Mouse (Mus musculus): ENCODE measurements around the gene Ikbip. TPM values are rescaled to one million over a fixed set of nuclear protein-coding genes. Genes with fewer than 3 reads are reported as not detected.

Ikbip gene
- total and polyA plus RNA-seq, 3 experiments = 1.4 to 8.7 (median 6.4) TPM

- TF ChIP-seq GATA1 (IDR thresholded peaks at IDR 0.05; ENCODE audit: borderline replicate concordance, low read length) (no peak), POLR2AphosphoS5 (IDR thresholded peaks at IDR 0.05; ENCODE audit: insufficient replicate concordance, low read depth, low read length) (no peak), CTCF (IDR thresholded peaks at IDR 0.05; ENCODE audit: low read depth, low read length) (no peak), TAL1 (conservative IDR thresholded peaks at IDR 0.05; ENCODE audit: low read depth, low read length) (no peak), GATA2 (IDR thresholded peaks at IDR 0.05; ENCODE audit: borderline replicate concordance, low read depth, low read length) (no peak)
- Histone ChIP-seq H3K27me3 (ENCODE audit: insufficient read depth, low read length) (no peaks in the 10 kb centered on the region), H3K36me3 (replicated peaks) (peaks cover 55% of the 10 kb centered on the region), H3K9me3 (replicated peaks) (no peaks in the 10 kb centered on the region), H3K4me3 (ENCODE audit: low read depth, low read length) (no peak overlapping the region), H3K4me1 (ENCODE audit: insufficient read depth, low read depth, low read length) (peaks cover 15% of the 10 kb centered on the region)
- ATAC-seq (ENCODE audit: extremely low read depth, insufficient number of reproducible peaks, low FRiP score, poor library complexity, severe bottlenecking) = no peak
- no peak for DNase-seq (ENCODE audit: low spot score)
Measured at GRCm38 (mm10) chr10:91145413-91145812, 62.7 kb downstream of the Ikbip start.

Other genes starting within 250 kb of the Ikbip start
- 39.3 and 42.7 TPM in 2 replicates for gene Apaf1, start 170 bp upstream of the Ikbip start, total RNA-seq (2014; fragmentation: Nextera tagmentation)
- gene Apaf1, start 170 bp upstream of the Ikbip start, total RNA-seq (2017) = 40.6 and 42.8 TPM in 2 replicates
- 17.4 and 19.0 TPM in 2 replicates for gene Apaf1, start 170 bp upstream of the Ikbip start, polyA plus RNA-seq (2012)
- gene Slc25a3, start 41.1 kb downstream of the Ikbip start, total RNA-seq (2014; fragmentation: Nextera tagmentation) = 375 and 407 TPM in 2 replicates
- 297 and 310 TPM in 2 replicates for gene Slc25a3, start 41.1 kb downstream of the Ikbip start, total RNA-seq (2017)
- gene Slc25a3, start 41.1 kb downstream of the Ikbip start, polyA plus RNA-seq (2012) = 508 and 619 TPM in 2 replicates
- 263 and 390 TPM in 2 replicates for gene Tmpo, start 98.4 kb downstream of the Ikbip start, total RNA-seq (2014; fragmentation: Nextera tagmentation)
- gene Tmpo, start 98.4 kb downstream of the Ikbip start, total RNA-seq (2017) = 492 and 529 TPM in 2 replicates
- gene Tmpo, start 98.4 kb downstream of the Ikbip start, polyA plus RNA-seq (2012) = 247 and 276 TPM in 2 replicates